Mouse (Mus musculus) frontal cortex, postnatal 36 days (tissue): Measurements from ENCODE around the gene Cd5.

Experiments
- DNase-seq, 2 experiments: peaks; one replicate each; pipeline ENCODE4 v3.0.0; 2022; ENCODE audit warnings: low spot score in 2 of 2

Cd5 gene

DNA sequence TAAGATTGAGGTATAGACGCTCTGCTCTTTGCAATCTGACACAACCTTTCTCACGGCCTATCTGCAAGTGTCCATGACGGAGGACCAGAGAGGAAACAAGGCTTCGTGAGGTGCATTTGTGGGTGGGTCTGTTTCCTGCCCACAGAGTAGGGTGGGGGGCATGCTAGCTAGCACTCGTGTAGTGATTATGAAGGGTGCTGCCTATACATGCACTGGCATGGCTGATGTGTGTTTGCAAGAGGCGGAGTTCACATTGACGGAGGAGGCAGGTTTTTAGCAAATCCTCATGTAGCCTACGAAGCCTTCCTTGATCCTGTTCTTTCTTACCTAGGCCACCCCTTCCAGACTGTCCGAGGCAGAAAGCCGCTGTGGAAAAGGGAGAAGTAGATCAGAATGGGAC, 8.9 kb downstream of the Cd5 start:
- DNase-seq, result no peak

GRCm38 (mm10) chr19:10724629-10725363, 14.0 kb downstream of the Cd5 start:
- no peak for DNase-seq

DNA sequence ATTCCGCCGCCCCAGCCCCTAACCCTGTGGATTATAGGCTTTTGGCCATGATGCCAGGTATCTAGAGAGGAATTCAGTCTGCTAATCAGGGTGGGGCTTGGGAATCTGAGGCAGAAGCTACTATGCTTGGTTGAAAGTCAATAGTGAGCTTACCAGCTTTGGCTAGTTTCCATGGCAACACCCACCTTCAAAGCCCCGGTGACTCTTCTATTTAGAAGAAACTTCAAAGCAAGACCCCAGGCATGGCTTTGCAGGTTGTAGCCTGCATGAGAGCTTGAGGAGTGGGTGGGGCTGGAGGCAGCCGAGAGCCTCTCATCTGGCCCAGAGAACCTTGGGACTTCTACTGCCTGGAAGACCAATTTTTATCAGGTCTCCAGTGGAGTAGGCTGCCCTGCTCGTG, 15.2 kb downstream of the Cd5 start:
- no peak for DNase-seq

- no peak for DNase-seq
These were observed 15.7 kb downstream of the Cd5 start for GRCm38 (mm10) chr19:10723084-10723483.

- DNase-seq, result no peak
These were observed 17.7 kb downstream of the Cd5 start for GRCm38 (mm10) chr19:10721064-10721463.

DNA sequence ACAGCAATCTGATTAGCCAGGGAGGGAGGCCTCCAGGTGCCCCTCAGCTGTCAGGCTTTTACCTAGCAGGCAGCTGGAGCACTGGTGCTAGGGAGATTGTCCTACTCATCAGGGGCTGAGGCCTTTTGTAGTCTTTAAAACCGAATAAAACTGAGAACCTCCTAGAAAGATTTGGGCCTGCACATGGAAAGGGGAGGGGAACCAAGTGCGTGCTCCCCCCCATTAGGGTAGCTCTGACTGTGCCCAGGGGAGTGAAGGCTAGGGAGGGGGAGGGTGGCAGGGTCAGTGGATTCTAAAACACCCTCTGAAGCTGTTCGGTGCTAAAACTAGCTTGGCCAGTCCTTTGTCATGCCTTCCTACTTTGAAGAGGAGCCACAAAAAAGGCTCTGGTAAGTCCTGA, 18.3 kb downstream of the Cd5 start:
- DNase-seq, result no peak

- no peak for DNase-seq
These were observed 19.1 kb downstream of the Cd5 start for GRCm38 (mm10) chr19:10719751-10720150.

DNA sequence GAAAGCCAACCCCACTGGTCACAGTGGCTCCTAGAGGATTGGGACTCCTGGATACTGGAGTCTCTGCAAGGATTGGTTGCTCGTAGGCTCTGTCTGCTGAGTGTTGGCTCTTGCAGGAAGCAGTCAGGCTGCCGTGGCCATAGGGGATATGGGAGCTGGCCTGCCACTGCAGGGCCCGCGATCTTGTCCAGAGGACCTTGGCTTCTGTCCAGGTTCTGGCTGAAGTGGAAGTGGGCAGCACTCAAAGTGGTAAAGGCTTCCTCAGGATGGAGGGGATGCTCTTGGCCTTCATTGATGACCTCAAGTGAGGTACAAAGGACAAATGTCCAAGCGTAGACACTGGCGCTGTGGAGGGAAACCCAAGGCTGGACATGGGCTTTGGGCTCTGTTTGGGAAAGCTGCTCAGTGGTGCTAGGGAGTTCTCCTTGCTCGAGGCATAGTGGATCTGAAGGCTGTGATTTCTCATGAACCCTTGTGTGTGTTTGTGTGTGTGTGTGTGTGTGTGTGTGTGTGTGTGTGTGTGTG, 20.5 kb downstream of the Cd5 start:
- no peak for DNase-seq

- DNase-seq, result no peak
These were observed 23.3 kb downstream of the Cd5 start for GRCm38 (mm10) chr19:10715476-10715875.

DNA sequence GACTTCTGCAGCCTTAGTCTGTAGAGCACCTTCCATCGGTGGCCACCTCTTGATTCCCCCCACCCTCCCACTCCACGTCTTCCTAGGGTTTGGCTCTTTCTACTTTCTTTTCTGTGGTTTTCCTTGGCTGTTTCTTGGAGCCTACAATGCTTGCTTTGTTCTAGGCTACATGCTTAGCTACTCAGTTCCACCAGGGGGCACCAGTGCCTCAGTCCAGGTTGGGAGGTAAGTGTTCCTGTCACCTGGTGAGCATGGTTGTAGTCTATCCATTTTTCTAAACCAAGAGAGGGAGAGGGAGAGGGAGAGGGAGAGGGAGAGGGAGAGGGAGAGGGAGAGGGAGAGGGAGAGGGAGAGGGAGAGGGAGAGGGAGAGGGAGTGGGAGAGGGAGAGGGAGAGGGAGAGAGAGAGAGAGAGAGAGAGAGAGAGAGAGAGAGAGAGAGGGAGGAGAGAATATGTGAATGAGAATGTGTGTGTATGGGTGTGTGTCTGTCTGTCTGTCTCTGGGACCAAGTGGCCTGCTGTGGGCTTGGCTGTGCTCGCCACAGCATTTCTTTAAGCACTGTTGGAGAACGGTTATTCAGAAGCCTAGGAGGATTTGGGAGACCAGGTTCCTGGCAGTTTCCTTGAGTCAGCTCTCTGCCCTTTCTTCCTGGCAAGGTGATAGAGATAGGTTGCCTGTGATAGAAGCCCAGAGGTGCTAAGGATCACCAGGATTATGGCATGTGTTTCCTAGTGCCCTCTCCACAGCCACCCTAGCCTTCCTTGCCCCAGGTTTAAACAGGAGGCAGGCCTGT, 23.9 kb downstream of the Cd5 start:
- peak; percentile 77 for DNase-seq

DNA sequence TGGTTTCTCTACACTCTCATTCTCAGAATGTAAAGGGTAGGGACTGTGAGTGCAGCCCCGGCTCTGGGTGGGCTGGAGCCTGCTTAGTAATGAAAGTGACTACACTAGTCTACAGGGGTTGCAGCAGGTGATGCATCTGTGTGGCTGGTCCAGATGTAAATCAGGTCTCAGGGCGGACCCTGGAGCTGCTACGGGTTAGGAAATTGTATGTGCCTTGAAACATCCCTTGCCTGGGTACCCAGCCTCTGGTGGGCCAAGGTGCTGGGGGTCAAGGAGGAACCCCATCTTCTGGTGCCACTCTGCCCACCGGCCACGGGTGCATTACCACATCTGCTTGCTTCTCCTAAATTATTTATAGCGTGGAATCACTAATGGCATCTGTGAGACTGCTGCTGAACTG, 24.6 kb downstream of the Cd5 start:
- DNase-seq, result no peak

DNA sequence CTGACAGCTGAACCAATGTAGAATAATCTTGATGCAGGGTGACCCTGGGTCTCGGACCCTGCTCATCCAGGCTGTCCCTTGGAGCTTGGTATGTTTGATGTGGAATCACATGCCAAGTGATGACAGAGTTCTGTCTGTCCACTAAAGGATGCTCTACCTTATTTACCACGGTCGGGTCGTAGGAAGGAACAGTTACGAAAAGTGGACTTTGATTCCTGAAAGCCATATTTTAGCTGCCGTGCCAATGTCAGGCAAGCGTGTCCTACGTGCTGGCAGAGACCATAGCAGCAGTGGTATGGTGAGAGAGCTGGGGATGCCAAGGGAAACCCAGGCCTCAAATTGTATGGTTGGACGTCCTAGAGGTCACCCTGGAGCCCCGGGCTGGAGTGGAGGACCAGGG, 25.3 kb downstream of the Cd5 start:
- no peak for DNase-seq

DNA sequence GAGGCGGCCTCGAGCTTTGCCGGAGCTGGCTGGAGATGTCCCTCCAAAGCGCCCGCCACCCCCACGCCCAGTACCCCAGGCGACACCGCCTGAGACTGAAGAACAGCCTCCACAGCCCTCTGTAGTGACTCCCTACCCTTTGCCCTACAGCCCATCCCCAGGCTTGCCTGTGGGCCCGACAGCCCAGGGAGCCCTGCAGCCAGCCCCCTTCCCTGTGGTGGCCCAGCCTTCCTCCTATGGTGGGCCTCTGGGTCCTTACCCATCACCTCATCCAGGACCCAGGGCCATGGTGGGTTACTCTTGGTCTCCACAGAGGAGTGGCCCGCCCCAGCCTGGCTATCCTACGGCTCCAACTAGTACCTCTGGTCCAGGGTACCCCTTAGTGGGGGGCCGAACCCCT, 26.2 kb downstream of the Cd5 start:
- DNase-seq, result no peak

- no peak for DNase-seq
These were observed 26.6 kb downstream of the Cd5 start for GRCm38 (mm10) chr19:10712194-10712593.

GRCm38 (mm10) chr19:10710751-10711150, 28.1 kb downstream of the Cd5 start:
- DNase-seq, result no peak

DNA sequence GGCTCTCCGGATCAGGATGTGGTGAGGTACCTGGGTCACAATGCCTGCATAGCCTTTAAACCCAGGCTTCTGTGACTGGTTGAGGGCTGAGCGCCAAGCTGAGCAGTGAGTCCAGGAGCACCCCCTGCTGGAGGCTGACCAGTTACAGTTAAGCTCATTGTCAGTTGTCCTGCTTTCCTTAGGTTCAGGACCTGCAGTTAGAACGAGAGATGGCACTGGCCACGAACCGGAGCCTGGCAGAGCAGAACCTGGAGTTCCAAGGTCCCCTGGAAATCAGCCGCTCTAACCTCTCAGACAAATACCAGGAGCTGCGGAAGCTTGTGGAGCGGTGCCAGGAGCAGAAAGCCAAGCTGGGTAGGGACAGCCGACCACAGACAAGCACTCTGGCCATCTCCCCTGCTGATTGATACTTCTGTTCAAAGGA, 28.7 kb downstream of the Cd5 start:
- peak; percentile 72 to 79 for DNase-seq

DNA sequence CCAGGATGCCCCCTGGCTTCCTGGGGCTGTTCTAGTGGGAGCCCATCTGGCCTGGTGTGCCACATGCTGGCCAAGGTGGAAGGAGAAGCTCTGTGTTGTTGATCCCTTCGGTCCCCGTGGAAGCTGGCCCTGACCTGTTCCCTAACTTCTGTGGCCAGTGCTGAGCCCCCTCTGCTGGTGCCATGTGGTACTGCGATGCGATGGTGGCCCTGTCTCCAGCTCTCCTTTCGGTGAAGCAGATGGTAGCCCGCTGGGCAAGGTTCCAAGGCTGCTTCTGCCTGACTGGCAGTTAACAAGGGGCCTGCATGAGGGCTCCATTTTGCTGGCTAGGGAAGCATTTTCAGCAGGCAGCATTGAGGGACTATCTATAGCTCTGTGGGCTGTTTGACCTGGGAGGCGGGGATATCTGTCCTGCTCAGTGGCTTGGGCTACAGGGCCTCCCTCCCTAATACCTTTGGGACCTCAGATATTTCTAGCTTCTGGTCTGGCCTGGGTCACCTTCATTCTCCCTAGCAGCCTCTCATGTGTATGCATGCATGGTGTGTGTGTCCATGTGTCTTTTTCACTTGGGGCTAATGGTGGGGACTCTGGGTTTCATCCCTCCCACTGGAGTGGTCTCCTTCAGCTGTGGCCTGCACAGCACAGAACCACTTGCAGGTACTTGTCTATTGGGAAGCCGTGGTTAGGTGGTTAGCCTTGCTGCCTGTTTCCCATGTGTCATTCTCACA, 29.3 kb downstream of the Cd5 start:
- DNase-seq, result peak; percentile 98

- no peak for DNase-seq
These were observed 29.9 kb downstream of the Cd5 start for GRCm38 (mm10) chr19:10708900-10709299.

DNA sequence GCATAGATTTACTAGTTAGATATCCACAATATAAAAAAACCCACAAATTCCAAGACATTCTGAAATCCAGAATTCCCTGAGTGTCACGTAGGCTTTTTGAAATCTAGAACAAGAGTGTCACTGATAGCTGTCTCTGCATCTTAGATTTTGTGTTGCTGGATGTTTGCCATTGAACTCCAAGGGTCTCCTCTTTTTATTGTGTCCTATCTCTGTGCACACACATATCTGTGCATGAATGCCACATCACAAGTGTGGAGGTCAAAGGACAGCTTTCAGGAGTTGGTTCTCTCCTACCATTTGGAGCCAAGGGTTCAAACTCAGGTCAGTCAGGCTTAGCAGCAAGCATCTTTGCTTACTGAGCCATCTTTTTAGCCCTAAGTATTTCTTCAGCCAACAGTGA, 30.9 kb downstream of the Cd5 start:
- no peak for DNase-seq

DNA sequence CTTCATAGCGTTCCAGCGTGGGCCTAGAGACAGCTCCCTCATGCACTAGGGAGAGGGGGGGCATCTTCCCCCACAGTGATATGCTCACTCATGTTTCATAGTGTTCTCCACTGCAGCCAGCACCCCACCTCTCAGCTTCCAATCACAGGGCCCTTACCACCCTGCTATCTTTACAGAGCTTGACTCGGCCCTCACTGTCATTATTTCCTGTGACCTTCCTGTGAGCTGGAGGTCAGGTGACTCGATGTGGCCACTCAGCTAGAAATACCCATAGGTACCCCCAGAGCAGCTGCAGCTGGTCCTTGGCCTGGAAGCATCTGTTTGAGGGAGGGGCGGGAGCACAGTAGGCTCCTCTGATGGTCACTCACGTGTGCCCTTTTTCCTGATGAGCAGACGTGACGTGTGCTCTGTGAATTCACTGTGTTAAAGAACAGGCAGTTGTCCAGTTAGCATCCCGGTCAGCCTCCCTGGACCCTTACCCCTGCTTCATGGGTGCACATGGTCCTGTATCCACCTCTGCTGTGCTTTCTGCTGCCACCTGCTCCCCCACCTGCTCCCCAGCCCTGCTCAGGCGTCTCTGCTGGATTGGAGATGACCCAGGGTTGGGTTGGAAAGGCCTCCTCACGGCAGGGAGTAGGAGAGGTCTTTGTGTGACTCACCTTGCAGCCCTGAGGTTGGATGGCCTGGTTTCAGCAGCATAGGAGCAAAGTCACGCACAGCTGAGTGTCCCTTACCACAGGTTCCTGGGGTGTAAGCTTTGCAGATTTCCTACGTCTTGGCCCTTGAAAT, 31.5 kb downstream of the Cd5 start:
- no peak for DNase-seq

GRCm38 (mm10) chr19:10703470-10703869, 35.3 kb downstream of the Cd5 start:
- no peak for DNase-seq

DNA sequence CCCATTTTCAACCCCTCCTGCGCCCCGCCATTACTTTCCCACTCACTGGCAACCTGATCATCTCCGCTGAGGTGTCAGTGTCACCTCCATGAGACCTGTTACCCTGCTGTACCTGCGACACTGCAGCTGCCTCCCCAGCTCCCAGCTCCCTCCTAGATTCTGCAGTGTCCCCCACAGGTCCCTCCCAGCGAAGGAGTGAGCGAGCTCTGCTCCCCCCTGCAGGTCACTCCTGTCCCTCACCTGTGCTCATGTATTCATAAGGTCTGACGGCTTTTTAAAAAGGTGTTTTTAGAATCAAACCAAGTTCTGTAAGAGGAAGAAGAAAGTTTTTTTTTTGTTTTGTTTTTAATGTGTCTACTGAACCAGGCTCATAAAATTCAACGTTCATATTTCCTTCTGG, 36.7 kb downstream of the Cd5 start:
- DNase-seq, result no peak
